Mouse (Mus musculus) heart, postnatal 0 days (tissue): ENCODE results near the gene Sprr2a2.
"Not testable (repeated sequence)": the region's sequence is repeated elsewhere in the genome, so short reads cannot be mapped to it uniquely, and the experiment has no call there.

Experiments used
- CTCF ChIP-seq: IDR thresholded peaks from 2 replicates; pipeline ENCODE4 v1.5.1; 2016; ENCODE audit warnings: antibody characterized with exemption, control low read depth, low read depth
- EP300 ChIP-seq: IDR thresholded peaks from 2 replicates; pipeline ENCODE4 v1.6.1; 2016; ENCODE audit warnings: antibody characterized with exemption, low read depth

DNA sequence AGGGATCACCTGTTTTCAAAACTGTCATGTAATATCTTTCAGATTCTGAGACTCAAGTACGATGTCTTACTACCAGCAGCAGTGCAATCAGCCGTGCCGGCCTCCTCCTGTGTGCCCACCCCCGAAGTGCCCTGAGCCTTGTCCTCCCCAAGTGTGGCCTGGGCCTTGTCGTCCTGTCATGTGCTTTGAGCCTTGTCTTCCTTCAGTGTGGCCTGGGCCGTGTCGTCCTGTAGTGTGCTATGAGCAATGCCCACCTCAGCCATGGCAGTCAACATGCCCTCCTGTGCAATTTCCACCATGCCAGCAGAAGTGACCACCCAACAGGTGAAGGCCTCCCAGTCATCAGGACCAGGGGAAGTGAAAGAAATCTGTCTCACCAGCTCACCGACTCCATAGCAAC lies 3.3 kb downstream of the Sprr2a2 start:
- TF ChIP-seq CTCF, EP300: not testable (repeated sequence)
